Mouse (Mus musculus) gastrocnemius, adult 18-20 months (tissue): ENCODE results near the gene Tmco5b. TPM values are rescaled to one million over a fixed set of nuclear protein-coding genes. Genes with fewer than 3 reads are reported as not detected.
A peak's percentile ranks its signal among the peaks of the same experiment; 100 is the strongest.

Experiments used
- DNase-seq: peaks from one replicate; pipeline ENCODE4 v3.0.0; 2021; ENCODE audit warnings: low spot score
- long read RNA-seq, 2 experiments: library from polyadenylated mRNA; stranded (forward); transcript quantifications; one replicate each; pipeline ENCODE4 v2.0.0; 2021
- total RNA-seq, 2 experiments: library from RNA; stranded (reverse); gene quantifications; 2 replicates each; pipeline ENCODE4 v1.2.3; 2021

Tmco5b gene
- not detected for total RNA-seq
- long read RNA-seq, experiment 1 = 0 reads
- long read RNA-seq, experiment 2 = 0 reads

GRCm38 (mm10) chr2:113285432-113285831 lies at the start of gene Tmco5b:
Gene Tmco5b (plus strand): TSS chr2:113285732.
- DNase-seq = no peak

GRCm38 (mm10) chr2:113236993-113237392 lies 48.5 kb upstream of the Tmco5b start:
- no peak for DNase-seq

GRCm38 (mm10) chr2:113238871-113239270 lies 46.7 kb upstream of the Tmco5b start:
- no peak for DNase-seq

GRCm38 (mm10) chr2:113302349-113303239 lies 17.1 kb downstream of the Tmco5b start:
- peak; percentile 18 for DNase-seq

- DNase-seq = no peak
These were observed 17.7 kb downstream of the Tmco5b start for GRCm38 (mm10) chr2:113303240-113303538.

GRCm38 (mm10) chr2:113305339-113305738 lies 19.8 kb downstream of the Tmco5b start:
- DNase-seq = peak; percentile 66

- no peak for DNase-seq
These were observed 25.7 kb downstream of the Tmco5b start for GRCm38 (mm10) chr2:113311211-113311610.

GRCm38 (mm10) chr2:113323016-113323415 lies 37.5 kb downstream of the Tmco5b start:
- peak; percentile 4 for DNase-seq

GRCm38 (mm10) chr2:113333799-113334541 lies 48.4 kb downstream of the Tmco5b start:
- no peak for DNase-seq

- DNase-seq = no peak
These were observed 50.2 kb downstream of the Tmco5b start for GRCm38 (mm10) chr2:113335561-113336294.

- DNase-seq = no peak
These were observed 59.0 kb downstream of the Tmco5b start for GRCm38 (mm10) chr2:113344536-113344935.

Other genes starting within 250 kb of the Tmco5b start
- under 1 TPM; 0.16 to 0.28 TPM for gene Ryr3, start 68.6 kb upstream of the Tmco5b start, total RNA-seq
- 1 to 10 TPM; 4.1 to 5.4 TPM for gene Fmn1, start 42.0 kb downstream of the Tmco5b start, total RNA-seq